Mouse (Mus musculus) kidney, adult 18-20 months (tissue): ENCODE data around the gene Lamb3.
"Not testable (repeated sequence)": the region's sequence is repeated elsewhere in the genome, so short reads cannot be mapped to it uniquely, and the experiment has no call there.

Experiments
- DNase-seq: peaks from one replicate; pipeline ENCODE4 v3.0.0; 2021

Lamb3 gene

GRCm38 (mm10) chr1:193285766-193286325 is 78.3 kb downstream of the Lamb3 start:
- not testable (repeated sequence) for DNase-seq

GRCm38 (mm10) chr1:193287578-193287977 is 80.1 kb downstream of the Lamb3 start:
- DNase-seq = no peak

GRCm38 (mm10) chr1:193289076-193289475 is 81.6 kb downstream of the Lamb3 start:
- DNase-seq = no peak

GRCm38 (mm10) chr1:193289914-193290313 is 82.4 kb downstream of the Lamb3 start:
- DNase-seq = peak; percentile 43

GRCm38 (mm10) chr1:193290686-193291085 is 83.2 kb downstream of the Lamb3 start:
- no peak for DNase-seq

GRCm38 (mm10) chr1:193293039-193293438 is 85.5 kb downstream of the Lamb3 start:
- no peak for DNase-seq

- DNase-seq = no peak
Observed at GRCm38 (mm10) chr1:193293926-193294325, 86.4 kb downstream of the Lamb3 start.

GRCm38 (mm10) chr1:193295920-193296319 is 88.4 kb downstream of the Lamb3 start:
- DNase-seq = no peak

GRCm38 (mm10) chr1:193298141-193298765 is 90.8 kb downstream of the Lamb3 start:
- DNase-seq = no peak

GRCm38 (mm10) chr1:193299995-193300394 is 92.5 kb downstream of the Lamb3 start:
- no peak for DNase-seq

GRCm38 (mm10) chr1:193301216-193302092 is 94.0 kb downstream of the Lamb3 start:
- no peak for DNase-seq

- no peak for DNase-seq
Observed at GRCm38 (mm10) chr1:193302093-193302405, 94.5 kb downstream of the Lamb3 start.

GRCm38 (mm10) chr1:193303096-193303495 is 95.6 kb downstream of the Lamb3 start:
- DNase-seq = no peak

- DNase-seq = no peak
Observed at GRCm38 (mm10) chr1:193305386-193305785, 97.9 kb downstream of the Lamb3 start.

GRCm38 (mm10) chr1:193306832-193307231 is 99.3 kb downstream of the Lamb3 start:
- DNase-seq = no peak

- DNase-seq = no peak
Observed at GRCm38 (mm10) chr1:193309785-193310518, 102.5 kb downstream of the Lamb3 start.

- DNase-seq = no peak
Observed at GRCm38 (mm10) chr1:193310519-193311085, 103.1 kb downstream of the Lamb3 start.

- DNase-seq = peak; percentile 73
Observed at GRCm38 (mm10) chr1:193311596-193311995, 104.1 kb downstream of the Lamb3 start.

- peak; percentile 65 for DNase-seq
Observed at GRCm38 (mm10) chr1:193315705-193316357, 108.3 kb downstream of the Lamb3 start.

- DNase-seq = no peak
Observed at GRCm38 (mm10) chr1:193316358-193316750, 108.9 kb downstream of the Lamb3 start.

GRCm38 (mm10) chr1:193317159-193317559 is 109.7 kb downstream of the Lamb3 start:
- no peak for DNase-seq

GRCm38 (mm10) chr1:193319721-193320120 is 112.2 kb downstream of the Lamb3 start:
- no peak for DNase-seq
